Mouse (Mus musculus) heart, adult 2 months (tissue): ENCODE measurements at regions not wholly inside any gene's neighbourhood (a gene's known extent, or its start where the extent isn't known, plus 50 kb on each side); places are given as distances from the start of the nearest gene placed in this dataset.

Source experiments
- CTCF ChIP-seq: fragments of 200-600 bp; IDR thresholded peaks from 2 replicates; pipeline ENCODE4 v1.8.1; 2022; ENCODE audit warnings: antibody characterized with exemption, mild to moderate bottlenecking, moderate library complexity
- EP300 ChIP-seq: fragments of 200-500 bp; IDR thresholded peaks from 2 replicates; pipeline ENCODE4 v1.6.1; 2011; ENCODE audit warnings: low read depth, low read length, control low read depth; ENCODE audit not compliant: insufficient read depth

- no peak for TF ChIP-seq CTCF
- TF ChIP-seq EP300 = no peak
These were observed 181.1 kb downstream of the Rnd3 start for GRCm38 (mm10) chr2:50967826-50968225.
